30 mouse cellular contexts compared by ENCODE assay signal in genomic region chr3:28725203-28725602, GRCm38 (mm10). TPM values are rescaled to one million over a fixed set of nuclear protein-coding genes. Genes with fewer than 3 reads are reported as not detected.
DNase-seq lines count a peak whose midpoint lies in the region; ATAC-seq and TF ChIP-seq lines count a peak whose summit lies in the region.
"Had no signal": no experiment of that assay in that cellular context is flagged by ENCODE, and none has a peak within 500 bp of the region (broad histone marks: within the 10 kb centered on the region; RNA-seq: fewer than 3 reads in every experiment).

No protein-coding gene starts in this region.

- no peak overlapping the region for H3K4me3 ChIP-seq in intestine, embryonic 15.5 days (replicated peaks)
- H3K4me3 ChIP-seq in intestine, embryonic 16.5 days (ENCODE audit: low read length), result no peak overlapping the region
- H3K4me3 ChIP-seq in intestine, postnatal 0 days (ENCODE audit: low read depth, low read length), result no peak overlapping the region
- no peak overlapping the region for H3K4me3 ChIP-seq in liver, embryonic 11.5 days (ENCODE audit: low read depth, low read length)
- H3K4me3 ChIP-seq in liver, embryonic 15.5 days (replicated peaks), result no peak overlapping the region
- H3K4me3 ChIP-seq: forebrain, embryonic 10.5 days; gastrocnemius, adult 2 months; heart, embryonic 13.5 days had no signal

- no peak overlapping the region for H3K9ac ChIP-seq in intestine, embryonic 15.5 days
- H3K9ac ChIP-seq in intestine, embryonic 16.5 days (ENCODE audit: low read depth, low read length), result no peak overlapping the region
- H3K9ac ChIP-seq in intestine, postnatal 0 days (ENCODE audit: low read depth, low read length), result no peak overlapping the region
- no peak overlapping the region for H3K9ac ChIP-seq in liver, embryonic 11.5 days (ENCODE audit: low read depth, low read length)
- no peak overlapping the region for H3K9ac ChIP-seq in liver, embryonic 15.5 days
- H3K9ac ChIP-seq: forebrain, postnatal 0 days; heart, embryonic 13.5 days; hindbrain, embryonic 14.5 days had no signal

- no peaks in the 10 kb centered on the region for H3K36me3 ChIP-seq in intestine, embryonic 15.5 days
- no peaks in the 10 kb centered on the region for H3K36me3 ChIP-seq in intestine, embryonic 16.5 days (ENCODE audit: control insufficient read depth, insufficient read depth, low read length)
- H3K36me3 ChIP-seq in intestine, postnatal 0 days (ENCODE audit: control insufficient read depth, insufficient read depth), result no peaks in the 10 kb centered on the region
- no peaks in the 10 kb centered on the region for H3K36me3 ChIP-seq in liver, embryonic 11.5 days (ENCODE audit: control insufficient read depth, insufficient read depth, low read length)
- H3K36me3 ChIP-seq in liver, embryonic 15.5 days (replicated peaks), result 0 out of 2 replicates have a peak, but pooled peaks cover 3% of the 10 kb centered on the region
- H3K36me3 ChIP-seq: forebrain, embryonic 10.5 days; heart, embryonic 13.5 days had no signal

- no peak for DNase-seq in liver, embryonic 11.5 days (ENCODE audit: low spot score)
- no peak for DNase-seq in right cerebral cortex, postnatal 4 days
- DNase-seq in adrenal gland, postnatal 14 days, result no peak
- DNase-seq: adrenal gland, adult 2 months; adrenal gland, postnatal 25 days; B cell, adult 2 months; cerebellum, adult 18-20 months; cerebellum, adult 9-10 months; cerebellum, postnatal 14 days; forebrain, postnatal 0 days; gastrocnemius, adult 2 months; gastrocnemius, postnatal 14 days; heart, adult 18-20 months; heart, postnatal 14 days; heart, postnatal 4 days had no signal

- no peak for TF ChIP-seq CTCF in intestine, postnatal 0 days (IDR thresholded peaks at IDR 0.05; ENCODE audit: low read depth)

- no peak overlapping the region for H3K4me2 ChIP-seq in intestine, embryonic 15.5 days (replicated peaks)
- H3K4me2 ChIP-seq in intestine, embryonic 16.5 days (ENCODE audit: low read depth, low read length), result no peak overlapping the region
- no peak overlapping the region for H3K4me2 ChIP-seq in intestine, postnatal 0 days (replicated peaks; ENCODE audit: low read depth)
- no peak overlapping the region for H3K4me2 ChIP-seq in liver, embryonic 11.5 days
- H3K4me2 ChIP-seq in liver, embryonic 15.5 days, result no peak overlapping the region
- H3K4me2 ChIP-seq: heart, embryonic 13.5 days; hindbrain, embryonic 14.5 days had no signal

- ATAC-seq in intestine, embryonic 15.5 days, result 0 out of 2 replicates have a peak, but pooled peaks have one; percentile 5
- ATAC-seq in intestine, embryonic 16.5 days, result no peak
- peak; percentile 30; the same call in 1 of the 2 replicates for ATAC-seq in intestine, postnatal 0 days
- peak; percentile 58; the same call in 1 of the 2 replicates for ATAC-seq in liver, embryonic 11.5 days (replicated peaks; ENCODE audit: low FRiP score)
- peak; percentile 63 for ATAC-seq in liver, embryonic 15.5 days (ENCODE audit: insufficient read depth)
- no peak for ATAC-seq in megakaryocyte, adult 5-6 weeks (ENCODE audit: poor library complexity, severe bottlenecking)
- ATAC-seq: forebrain, embryonic 14.5 days; forebrain, postnatal 0 days; hindbrain, postnatal 0 days; Patski had no signal

- no peaks in the 10 kb centered on the region for H3K27me3 ChIP-seq in intestine, embryonic 15.5 days (replicated peaks)
- H3K27me3 ChIP-seq in intestine, embryonic 16.5 days (replicated peaks; ENCODE audit: control insufficient read depth, insufficient read depth, low read length), result no peaks in the 10 kb centered on the region
- no peaks in the 10 kb centered on the region for H3K27me3 ChIP-seq in intestine, postnatal 0 days (replicated peaks; ENCODE audit: control insufficient read depth, insufficient read depth, low read length)
- no peaks in the 10 kb centered on the region for H3K27me3 ChIP-seq in liver, embryonic 11.5 days (replicated peaks; ENCODE audit: control insufficient read depth, insufficient read depth, low read length)
- H3K27me3 ChIP-seq in liver, embryonic 15.5 days, result no peaks in the 10 kb centered on the region
- H3K27me3 ChIP-seq: CH12.LX; heart, embryonic 13.5 days; Patski had no signal

- no peaks in the 10 kb centered on the region for H3K9me3 ChIP-seq in intestine, embryonic 15.5 days
- H3K9me3 ChIP-seq in intestine, embryonic 16.5 days (ENCODE audit: control insufficient read depth, low read length), result no peaks in the 10 kb centered on the region
- no peaks in the 10 kb centered on the region for H3K9me3 ChIP-seq in intestine, postnatal 0 days (ENCODE audit: control insufficient read depth)
- H3K9me3 ChIP-seq in liver, embryonic 11.5 days (ENCODE audit: control insufficient read depth, low read length), result no peaks in the 10 kb centered on the region
- H3K9me3 ChIP-seq in liver, embryonic 15.5 days (replicated peaks), result no peaks in the 10 kb centered on the region
- H3K9me3 ChIP-seq: forebrain, embryonic 10.5 days; G1E; heart, embryonic 13.5 days had no signal

- 0 out of 2 replicates have a peak, but pooled peaks cover 7% of the 10 kb centered on the region for H3K4me1 ChIP-seq in intestine, embryonic 15.5 days (replicated peaks)
- peaks cover 8% of the 10 kb centered on the region; the same call in 1 of the 2 replicates for H3K4me1 ChIP-seq in intestine, embryonic 16.5 days (ENCODE audit: control insufficient read depth, insufficient read depth, low read length)
- H3K4me1 ChIP-seq in intestine, postnatal 0 days (replicated peaks; ENCODE audit: control insufficient read depth, insufficient read depth, low read length), result 0 out of 2 replicates have a peak, but pooled peaks cover 3% of the 10 kb centered on the region
- H3K4me1 ChIP-seq in liver, embryonic 11.5 days (replicated peaks; ENCODE audit: control insufficient read depth, insufficient read depth, low read length), result peaks cover 3% of the 10 kb centered on the region; the same call in 1 of the 2 replicates
- H3K4me1 ChIP-seq in liver, embryonic 15.5 days (replicated peaks), result peaks cover 7% of the 10 kb centered on the region; the same call in 1 of the 2 replicates
- H3K4me1 ChIP-seq: forebrain, embryonic 10.5 days had no signal

- WGBS in intestine, embryonic 15.5 days, result 69% methylated on average over 13 of the region's 13 CpGs
- WGBS in intestine, embryonic 16.5 days, result 63% methylated on average over 13 of the region's 13 CpGs
- whole genome bisulfite sequencing in intestine, postnatal 0 days, result 50% methylated on average over 13 of the region's 13 CpGs
- WGBS in liver, embryonic 11.5 days, result 82% methylated on average over 13 of the region's 13 CpGs
- 73% methylated on average over 13 of the region's 13 CpGs for WGBS in liver, embryonic 15.5 days (ENCODE audit: insufficient replicate concordance)

- H3K27ac ChIP-seq in intestine, embryonic 15.5 days, result no peak overlapping the region
- H3K27ac ChIP-seq in intestine, embryonic 16.5 days (ENCODE audit: low read length), result no peak overlapping the region
- no peak overlapping the region for H3K27ac ChIP-seq in intestine, postnatal 0 days (ENCODE audit: low read depth, low read length)
- H3K27ac ChIP-seq in liver, embryonic 11.5 days (ENCODE audit: low read depth, low read length), result no peak overlapping the region
- H3K27ac ChIP-seq in liver, embryonic 15.5 days (replicated peaks), result peak overlapping the region; percentile 51
- H3K27ac ChIP-seq: forebrain, embryonic 10.5 days; gastrocnemius, adult 2 months; heart, embryonic 13.5 days; hindbrain, embryonic 14.5 days; hindbrain, postnatal 0 days had no signal

RNA-seq across cellular contexts. Expression of gene Slc2a2, which starts 27.5 kb away (rescaled TPM):
- polyA plus RNA-seq in intestine, embryonic 15.5 days (2015; fragmentation: Nextera tagmentation; extraction: Ambion mirVana), result 6.4 and 7.8 TPM in 2 replicates
- 14.3 and 21.9 TPM in 2 replicates for polyA plus RNA-seq in intestine, embryonic 16.5 days (2015; fragmentation: Nextera tagmentation; extraction: Ambion mirVana)
- 106 TPM in 2 replicates for polyA plus RNA-seq in intestine, postnatal 0 days (2015; fragmentation: Nextera tagmentation; extraction: Ambion mirVana)
- polyA plus RNA-seq in liver, embryonic 11.5 days (2014; fragmentation: Nextera tagmentation; extraction: Ambion mirVana), result 15.4 and 19.5 TPM in 2 replicates
- polyA plus RNA-seq in liver, embryonic 15.5 days (2015; fragmentation: Nextera tagmentation; extraction: Ambion mirVana), result 32.3 and 36.5 TPM in 2 replicates
- not detected in 2 replicates for total RNA-seq in megakaryocyte, adult 5-6 weeks (2015)
- not detected in 2 replicates for total RNA-seq in megakaryocyte, adult 5-6 weeks (2017)
- total RNA-seq in adrenal gland, postnatal 14 days (2021), result 1.7 and 24.3 TPM in 2 replicates
- total RNA-seq: adrenal gland, postnatal 25 days; CH12.LX; forebrain, postnatal 0 days; gastrocnemius, adult 2 months; gastrocnemius, postnatal 14 days; heart, adult 18-20 months; heart, postnatal 4 days; hindbrain, postnatal 0 days had no signal
- polyA plus RNA-seq: embryonic facial prominence, embryonic 11.5 days; embryonic facial prominence, embryonic 14.5 days; forebrain, embryonic 14.5 days; forebrain, postnatal 0 days had no signal

RNA-seq across cellular contexts. Expression of gene Eif5a2, which starts 55.9 kb away (rescaled TPM):
- polyA plus RNA-seq in intestine, embryonic 15.5 days (2015; fragmentation: Nextera tagmentation; extraction: Ambion mirVana), result 3.8 and 4.9 TPM in 2 replicates
- 3.0 and 3.5 TPM in 2 replicates for polyA plus RNA-seq in intestine, embryonic 16.5 days (2015; fragmentation: Nextera tagmentation; extraction: Ambion mirVana)
- 2.8 and 3.2 TPM in 2 replicates for polyA plus RNA-seq in intestine, postnatal 0 days (2015; fragmentation: Nextera tagmentation; extraction: Ambion mirVana)
- polyA plus RNA-seq in liver, embryonic 11.5 days (2014; fragmentation: Nextera tagmentation; extraction: Ambion mirVana), result 9.5 and 11.3 TPM in 2 replicates
- 5.2 and 5.7 TPM in 2 replicates for polyA plus RNA-seq in liver, embryonic 15.5 days (2015; fragmentation: Nextera tagmentation; extraction: Ambion mirVana)
- total RNA-seq in megakaryocyte, adult 5-6 weeks (2015), result 5.8 and 6.2 TPM in 2 replicates
- total RNA-seq in megakaryocyte, adult 5-6 weeks (2017), result 3.5 and 3.9 TPM in 2 replicates
- total RNA-seq in adrenal gland, postnatal 14 days (2021), result 2.2 and 3.2 TPM in 2 replicates
- total RNA-seq: CH12.LX had no signal

Comparison
In these comparisons a context has a peak if more than half of its experiments do, and no peak if none do; other contexts are left out.
1. ATAC-seq: peak in intestine, embryonic 15.5 days (single experiment), intestine, postnatal 0 days (single experiment), liver, embryonic 11.5 days (single experiment) and liver, embryonic 15.5 days (single experiment); none in intestine, embryonic 16.5 days (single experiment) and megakaryocyte, adult 5-6 weeks (single experiment).